Mouse (Mus musculus): ENCODE measurements around the gene AC170998.1. TPM values are rescaled to one million over a fixed set of nuclear protein-coding genes. Genes with fewer than 3 reads are reported as not detected.

AC170998.1 gene
- polyA plus RNA-seq, 1 experiment, result 0.65 TPM

DNA sequence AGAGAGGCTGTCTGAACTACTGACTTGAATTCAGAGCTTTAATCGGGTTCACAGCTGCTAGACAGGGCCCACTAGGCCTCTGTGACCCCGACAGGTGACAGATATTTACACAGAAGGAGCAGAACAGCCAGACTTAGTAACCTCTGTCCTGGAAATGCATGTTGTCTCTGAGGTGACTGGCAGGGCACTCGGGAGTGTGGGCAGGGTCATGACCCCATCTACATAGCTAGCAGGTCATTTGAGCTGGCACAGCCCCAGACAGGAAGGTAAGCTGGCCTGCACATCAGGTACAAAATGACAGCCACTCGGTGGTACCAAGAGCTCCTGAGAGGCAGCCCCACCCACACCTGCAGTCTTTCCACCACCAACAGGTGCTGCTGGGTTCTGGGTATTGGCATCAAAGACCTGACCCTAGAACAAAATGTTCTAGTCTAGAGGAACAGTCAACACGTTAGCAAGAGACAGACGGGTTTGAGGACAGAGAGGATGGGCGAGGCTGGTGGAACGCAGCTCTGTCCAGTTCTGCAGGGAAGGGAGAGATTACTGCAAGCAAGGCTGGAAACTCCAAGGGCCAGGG lies 34.9 kb downstream of the AC170998.1 start:
- Histone ChIP-seq H3K27me3 (ENCODE audit: control insufficient read depth, insufficient read depth, low read length) (no peaks in the 10 kb centered on the region), H3K27ac (ENCODE audit: control insufficient read depth, insufficient read depth, low read length) (no peak overlapping the region), H3K4me1 (replicated peaks; ENCODE audit: control insufficient read depth, insufficient read depth, low read length) (no peaks in the 10 kb centered on the region), H3K36me3 (ENCODE audit: control insufficient read depth, insufficient read depth, low read length) (no peaks in the 10 kb centered on the region), H3K4me3 (ENCODE audit: control insufficient read depth, insufficient read depth, low read length) (no peak overlapping the region)
- no peak for DNase-seq
- no peak for TF ChIP-seq CTCF (IDR thresholded peaks at IDR 0.05; ENCODE audit: borderline replicate concordance, control insufficient read depth, extremely low read depth, insufficient read depth, low read length, poor library complexity)
- no peak for TF ChIP-seq POLR2A (IDR thresholded peaks at IDR 0.05; ENCODE audit: control insufficient read depth, extremely low read depth, insufficient read depth, low read length, poor library complexity)
- WGBS, result 75% methylated on average over 8 of the region's 8 CpGs

DNA sequence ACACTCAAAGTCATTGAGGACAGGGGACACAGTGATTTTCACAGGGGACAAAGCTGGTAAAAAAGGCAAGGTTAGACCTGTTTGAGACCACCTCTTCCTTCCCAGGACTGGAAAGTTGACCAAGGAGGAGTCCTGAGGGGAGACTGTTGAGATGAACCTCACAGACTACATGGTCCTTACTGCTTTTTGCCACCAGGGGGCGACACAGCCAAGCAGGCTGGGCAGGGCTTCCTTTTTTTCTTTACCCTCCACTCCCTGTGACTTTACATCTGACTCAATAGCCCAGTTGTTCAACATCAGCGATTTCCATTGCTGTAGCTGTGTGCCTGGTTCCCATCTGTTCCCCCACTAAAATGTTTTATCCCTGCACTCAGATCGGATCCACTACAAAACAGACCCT lies 36.0 kb downstream of the AC170998.1 start:
- Histone ChIP-seq H3K27ac (ENCODE audit: control insufficient read depth, insufficient read depth, low read length) (no peak overlapping the region), H3K27me3 (ENCODE audit: control insufficient read depth, insufficient read depth, low read length) (no peaks in the 10 kb centered on the region), H3K4me3 (ENCODE audit: control insufficient read depth, insufficient read depth, low read length) (no peak overlapping the region), H3K36me3 (ENCODE audit: control insufficient read depth, insufficient read depth, low read length) (no peaks in the 10 kb centered on the region), H3K4me1 (replicated peaks; ENCODE audit: control insufficient read depth, insufficient read depth, low read length) (no peaks in the 10 kb centered on the region)
- no peak for TF ChIP-seq POLR2A (IDR thresholded peaks at IDR 0.05; ENCODE audit: control insufficient read depth, extremely low read depth, insufficient read depth, low read length, poor library complexity)
- peak; percentile 59; the same call in 1 of the 2 replicates for TF ChIP-seq CTCF (IDR thresholded peaks at IDR 0.05; ENCODE audit: borderline replicate concordance, control insufficient read depth, extremely low read depth, insufficient read depth, low read length, poor library complexity)
- 7% methylated on average over 3 of the region's 3 CpGs for WGBS
- DNase-seq, result peak; percentile 77

DNA sequence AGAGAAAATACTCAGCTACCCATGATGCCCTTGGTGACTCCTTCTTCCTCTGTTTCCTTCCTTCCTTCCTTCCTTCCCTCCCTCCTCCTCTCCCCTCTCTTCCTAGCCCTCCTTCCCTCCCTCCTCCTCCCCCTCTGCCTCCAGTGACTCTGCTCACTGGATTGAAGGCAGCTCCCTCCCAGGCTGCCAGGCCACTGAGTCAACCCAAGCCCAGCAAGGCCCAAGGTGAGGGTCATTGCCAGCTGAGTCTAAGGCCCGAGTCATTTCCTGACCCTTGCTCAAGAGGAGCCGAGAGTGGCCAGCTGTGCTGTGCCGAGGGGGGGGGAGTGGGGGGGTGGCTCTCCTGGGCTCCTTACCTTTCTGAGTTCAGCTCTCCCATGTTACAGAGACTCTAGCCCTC lies 40.3 kb downstream of the AC170998.1 start:
- TF ChIP-seq CTCF (IDR thresholded peaks at IDR 0.05; ENCODE audit: borderline replicate concordance, control insufficient read depth, extremely low read depth, insufficient read depth, low read length, poor library complexity), result no peak
- no peak for TF ChIP-seq POLR2A (IDR thresholded peaks at IDR 0.05; ENCODE audit: control insufficient read depth, extremely low read depth, insufficient read depth, low read length, poor library complexity)
- H3K4me3 ChIP-seq (ENCODE audit: control insufficient read depth, insufficient read depth, low read length), result no peak overlapping the region
- H3K27ac ChIP-seq (ENCODE audit: control insufficient read depth, insufficient read depth, low read length), result no peak overlapping the region
- H3K4me1 ChIP-seq (replicated peaks; ENCODE audit: control insufficient read depth, insufficient read depth, low read length), result peaks cover 11% of the 10 kb centered on the region
- H3K27me3 ChIP-seq (ENCODE audit: control insufficient read depth, insufficient read depth, low read length), result no peaks in the 10 kb centered on the region; the same call in 1 of the 2 replicates
- DNase-seq, result no peak
- no peaks in the 10 kb centered on the region for H3K36me3 ChIP-seq (ENCODE audit: control insufficient read depth, insufficient read depth, low read length)
- 46% methylated on average over 3 of the region's 3 CpGs for WGBS

DNA sequence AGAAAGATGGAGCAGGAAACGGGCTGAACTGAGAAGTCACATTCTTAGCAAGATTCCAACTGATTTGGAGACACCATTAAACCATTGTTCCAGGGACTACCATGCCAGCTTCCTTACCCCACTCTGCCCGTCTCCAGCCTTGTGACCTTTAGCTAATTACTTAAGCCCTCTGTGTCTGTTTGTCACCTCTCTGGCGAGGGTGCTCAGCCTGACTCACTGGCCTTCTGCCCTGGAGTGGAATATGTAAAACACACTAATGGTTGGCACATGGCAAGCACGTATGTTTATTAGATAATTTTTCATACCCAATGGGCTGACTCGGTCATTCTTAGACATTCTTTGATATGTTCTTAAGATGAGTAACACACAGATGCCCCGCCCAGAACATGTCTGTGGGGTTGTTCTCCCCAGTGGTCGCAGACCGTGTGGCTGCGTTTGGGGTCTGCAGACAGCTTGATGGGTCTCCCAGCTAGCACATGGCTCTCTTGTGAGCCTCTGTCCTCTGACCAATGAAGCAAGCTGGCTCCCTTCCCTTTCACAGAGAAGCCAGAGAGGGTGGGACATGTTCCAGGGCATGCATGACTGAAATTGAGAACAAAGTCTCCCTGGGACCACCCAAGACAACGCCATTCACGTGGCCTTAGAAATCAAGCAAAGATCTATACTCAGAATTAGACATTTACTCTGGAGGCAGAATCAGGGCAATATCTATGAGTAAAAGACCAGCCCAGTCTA lies 41.1 kb downstream of the AC170998.1 start:
- Histone ChIP-seq H3K4me1 (replicated peaks; ENCODE audit: control insufficient read depth, insufficient read depth, low read length) (peaks cover 11% of the 10 kb centered on the region), H3K4me3 (ENCODE audit: control insufficient read depth, insufficient read depth, low read length) (no peak overlapping the region), H3K36me3 (ENCODE audit: control insufficient read depth, insufficient read depth, low read length) (no peaks in the 10 kb centered on the region), H3K27me3 (ENCODE audit: control insufficient read depth, insufficient read depth, low read length) (no peaks in the 10 kb centered on the region; the same call in 1 of the 2 replicates), H3K27ac (ENCODE audit: control insufficient read depth, insufficient read depth, low read length) (no peak overlapping the region)
- TF ChIP-seq POLR2A (IDR thresholded peaks at IDR 0.05; ENCODE audit: control insufficient read depth, extremely low read depth, insufficient read depth, low read length, poor library complexity) (no peak), CTCF (IDR thresholded peaks at IDR 0.05; ENCODE audit: borderline replicate concordance, control insufficient read depth, extremely low read depth, insufficient read depth, low read length, poor library complexity) (no peak)
- no peak for DNase-seq
- WGBS, result 93% methylated on average over 11 of the region's 11 CpGs

DNA sequence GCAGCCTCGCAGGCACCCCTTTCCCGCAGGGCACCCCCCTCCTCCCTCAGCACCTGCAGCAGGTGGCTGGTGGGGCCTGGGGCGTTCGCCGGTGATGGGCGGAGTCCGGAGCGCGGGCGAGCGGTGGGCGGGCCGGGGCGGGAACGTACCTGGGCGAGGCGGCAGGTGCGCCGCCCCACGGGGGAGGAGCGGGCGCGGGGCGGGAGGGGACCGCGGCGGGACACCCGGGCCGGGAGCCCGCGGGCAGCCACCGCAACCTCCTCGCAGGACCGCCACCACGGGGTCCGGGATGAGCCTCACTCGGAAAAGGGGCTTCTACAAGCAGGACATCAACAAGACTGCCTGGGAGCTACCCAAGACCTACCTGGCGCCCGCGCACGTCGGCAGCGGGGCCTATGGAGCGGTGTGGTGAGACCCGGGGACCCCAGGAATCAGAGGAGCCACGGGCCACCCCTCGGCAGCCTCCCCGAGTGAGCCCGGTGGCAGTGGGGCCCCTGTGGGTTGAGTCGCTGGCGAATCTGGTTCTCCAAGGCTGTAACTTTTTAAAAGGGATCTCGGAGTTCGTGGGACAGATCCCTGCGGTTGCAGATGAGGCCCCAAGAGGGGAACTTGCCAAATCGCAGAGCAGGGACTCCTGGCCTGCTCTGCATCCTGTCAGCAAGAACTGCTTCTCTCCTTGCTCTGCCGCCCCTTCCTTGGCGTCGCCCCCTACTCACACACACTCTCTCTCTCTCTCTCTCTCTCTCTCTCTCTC lies 43.4 kb downstream of the AC170998.1 start, which contains the start of gene Mapk13:
Mapk13 (plus strand) TSS at position 177 of the 754 bp plus-strand sequence.
- Histone ChIP-seq H3K4me1 (replicated peaks; ENCODE audit: control insufficient read depth, insufficient read depth, low read length) (peaks cover 11% of the 10 kb centered on the region), H3K4me3 (ENCODE audit: control insufficient read depth, insufficient read depth, low read length) (peak within 1 kb of the TSS; percentile 12), H3K27ac (ENCODE audit: control insufficient read depth, insufficient read depth, low read length) (no peak within 1 kb of the TSS), H3K27me3 (ENCODE audit: control insufficient read depth, insufficient read depth, low read length) (no peaks in the 10 kb centered on the region; the same call in 1 of the 2 replicates), H3K36me3 (ENCODE audit: control insufficient read depth, insufficient read depth, low read length) (no peaks in the 10 kb centered on the region)
- no peak for DNase-seq
- WGBS, result 3% methylated on average over 57 of the region's 58 CpGs
- TF ChIP-seq POLR2A (IDR thresholded peaks at IDR 0.05; ENCODE audit: control insufficient read depth, extremely low read depth, insufficient read depth, low read length, poor library complexity) (no peak), CTCF (IDR thresholded peaks at IDR 0.05; ENCODE audit: borderline replicate concordance, control insufficient read depth, extremely low read depth, insufficient read depth, low read length, poor library complexity) (no peak)

DNA sequence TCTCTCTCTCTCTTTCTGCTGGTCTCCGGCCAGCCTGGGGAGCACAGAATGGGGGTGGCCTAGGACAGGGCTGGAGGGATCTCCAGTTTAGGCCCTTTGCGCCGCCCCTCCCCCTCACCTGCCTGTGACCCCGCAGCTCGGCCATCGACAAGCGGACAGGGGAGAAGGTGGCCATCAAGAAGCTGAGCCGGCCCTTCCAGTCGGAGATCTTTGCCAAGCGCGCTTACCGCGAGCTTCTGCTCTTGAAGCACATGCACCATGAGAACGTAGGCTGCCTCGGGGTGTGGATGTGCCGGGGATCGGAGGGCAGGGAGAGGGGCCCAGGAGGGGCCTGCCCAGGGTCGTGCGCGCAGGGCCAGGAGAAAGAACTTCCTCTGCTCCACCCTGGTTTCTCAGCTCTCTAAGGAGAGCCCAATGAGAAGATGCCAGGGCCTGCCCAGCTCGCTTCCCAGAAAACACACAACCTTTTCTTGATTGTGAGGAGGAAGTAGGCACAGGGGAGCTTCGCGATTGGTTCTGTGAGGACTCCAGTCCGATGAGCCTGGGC lies 44.1 kb downstream of the AC170998.1 start:
- H3K27me3 ChIP-seq (ENCODE audit: control insufficient read depth, insufficient read depth, low read length), result no peaks in the 10 kb centered on the region; the same call in 1 of the 2 replicates

More for the DNA sequence above, 44.1 kb downstream of the AC170998.1 start:
- Histone ChIP-seq H3K27ac (ENCODE audit: control insufficient read depth, insufficient read depth, low read length) (no peak overlapping the region), H3K36me3 (ENCODE audit: control insufficient read depth, insufficient read depth, low read length) (no peaks in the 10 kb centered on the region), H3K4me3 (ENCODE audit: control insufficient read depth, insufficient read depth, low read length) (peak overlapping the region; percentile 12), H3K4me1 (replicated peaks; ENCODE audit: control insufficient read depth, insufficient read depth, low read length) (peaks cover 11% of the 10 kb centered on the region)
- DNase-seq, result no peak
- TF ChIP-seq POLR2A (IDR thresholded peaks at IDR 0.05; ENCODE audit: control insufficient read depth, extremely low read depth, insufficient read depth, low read length, poor library complexity) (no peak), CTCF (IDR thresholded peaks at IDR 0.05; ENCODE audit: borderline replicate concordance, control insufficient read depth, extremely low read depth, insufficient read depth, low read length, poor library complexity) (no peak)
- WGBS, result 3% methylated on average over 24 of the region's 24 CpGs
